Mouse (Mus musculus): ENCODE results near the gene Exoc4. TPM values are rescaled to one million over a fixed set of nuclear protein-coding genes. Genes with fewer than 3 reads are reported as not detected.
A peak's percentile ranks its signal among the peaks of the same experiment; 100 is the strongest.

Gene Exoc4
- total RNA-seq, 2 experiments from 2014 or later, result 25.9 to 40.1 TPM

GRCm38 (mm10) chr6:33466168-33466839 is 217.4 kb downstream of the Exoc4 start:
- ATAC-seq (ENCODE audit: poor library complexity, severe bottlenecking), result no peak

DNA sequence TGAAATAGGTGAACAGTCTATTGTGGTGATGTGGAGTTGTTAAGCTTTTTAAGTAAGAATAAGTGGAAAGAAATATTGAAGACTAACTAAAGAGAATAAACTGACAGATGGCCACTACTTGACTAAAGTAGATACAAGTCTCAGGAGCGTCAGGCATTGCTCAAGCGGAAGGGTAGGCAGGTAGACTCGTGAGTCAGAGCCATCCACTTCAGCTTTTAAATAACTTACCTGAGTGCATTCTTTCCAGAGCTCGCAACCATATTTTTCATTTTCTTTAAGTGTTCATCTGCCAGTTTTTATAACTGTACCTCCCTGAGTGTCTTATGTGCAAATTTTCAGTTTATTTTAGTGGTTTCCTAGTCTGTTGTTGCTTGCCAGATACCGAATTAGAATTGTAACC is 219.6 kb downstream of the Exoc4 start:
- no peak for ATAC-seq (ENCODE audit: poor library complexity, severe bottlenecking)

DNA sequence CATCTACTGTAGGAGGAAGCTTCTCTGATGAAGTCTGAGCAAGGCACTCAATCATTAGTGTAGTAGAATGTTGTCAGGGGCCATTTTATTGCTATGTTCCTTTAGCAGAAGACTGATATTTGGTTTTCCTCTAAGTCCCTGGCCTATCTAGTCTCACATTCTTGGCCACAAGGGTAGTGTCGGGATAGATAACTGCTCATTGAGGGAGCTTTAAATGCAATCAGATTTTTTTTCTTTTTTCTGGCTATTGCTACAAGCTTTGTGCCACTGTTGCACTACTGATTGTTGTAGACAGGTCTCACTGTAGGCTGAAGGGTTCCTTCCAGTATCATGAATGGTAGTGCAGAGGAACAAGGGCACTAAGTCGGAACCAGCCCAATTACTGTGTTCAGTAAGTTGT is 227.2 kb downstream of the Exoc4 start:
- no peak for ATAC-seq (ENCODE audit: poor library complexity, severe bottlenecking)

GRCm38 (mm10) chr6:33484568-33484967 is 235.7 kb downstream of the Exoc4 start:
- ATAC-seq (ENCODE audit: poor library complexity, severe bottlenecking), result no peak

- ATAC-seq (ENCODE audit: poor library complexity, severe bottlenecking), result no peak
These were observed 240.9 kb downstream of the Exoc4 start for GRCm38 (mm10) chr6:33489788-33490187.

DNA sequence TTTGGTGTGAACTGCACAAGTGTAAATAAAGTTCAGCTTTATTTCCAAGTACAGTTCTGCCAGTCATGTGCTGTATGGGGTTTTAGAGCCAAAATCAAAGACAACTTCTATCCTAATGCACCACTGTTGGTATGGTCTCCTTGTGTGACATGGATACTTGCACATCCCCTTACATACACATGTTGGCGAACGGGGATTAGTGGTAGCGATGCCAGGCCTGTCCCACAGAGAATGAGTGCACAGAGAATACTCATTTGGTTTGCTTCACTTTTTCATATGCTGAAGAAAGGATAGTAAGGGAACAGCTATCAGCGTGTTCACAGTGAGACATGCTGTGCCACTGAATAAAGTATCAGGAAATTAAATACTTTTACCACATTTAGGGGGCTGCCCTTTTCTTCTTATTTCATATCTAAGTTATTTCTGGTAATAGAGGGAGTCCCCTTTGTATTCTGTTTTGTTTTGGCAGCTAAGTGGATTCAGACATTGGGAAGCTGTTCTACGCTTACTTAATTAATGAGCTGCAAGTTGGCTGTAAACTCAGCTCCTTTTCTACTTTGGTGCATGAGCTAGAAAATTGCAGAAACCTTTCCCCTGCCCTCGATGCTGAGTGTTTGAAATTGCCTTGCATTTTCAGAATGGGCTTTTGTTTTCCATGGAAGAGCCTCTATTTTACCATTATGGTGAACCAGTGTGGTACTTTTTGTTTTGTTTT is 247.4 kb downstream of the Exoc4 start:
- ATAC-seq (ENCODE audit: poor library complexity, severe bottlenecking), result no peak

DNA sequence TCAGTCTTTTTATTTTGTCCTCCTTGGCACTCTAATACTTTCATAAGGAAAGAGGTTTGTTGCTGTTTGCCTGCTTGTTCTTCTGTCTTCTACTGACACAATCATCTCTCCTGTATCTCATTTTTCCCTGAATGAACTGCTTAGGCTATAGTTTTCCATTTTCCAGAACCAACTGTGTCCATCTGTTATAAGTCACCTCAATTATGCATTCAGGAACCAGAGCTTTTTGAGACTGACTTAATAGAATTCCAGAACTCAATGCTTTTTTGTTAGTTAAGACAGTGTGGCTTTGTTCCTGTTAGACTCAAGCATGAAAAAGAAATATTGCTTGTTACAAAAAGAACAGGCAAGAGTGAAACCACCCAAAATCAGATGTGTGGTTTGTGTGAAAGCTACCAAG is 248.5 kb downstream of the Exoc4 start:
- no peak for ATAC-seq (ENCODE audit: poor library complexity, severe bottlenecking)

DNA sequence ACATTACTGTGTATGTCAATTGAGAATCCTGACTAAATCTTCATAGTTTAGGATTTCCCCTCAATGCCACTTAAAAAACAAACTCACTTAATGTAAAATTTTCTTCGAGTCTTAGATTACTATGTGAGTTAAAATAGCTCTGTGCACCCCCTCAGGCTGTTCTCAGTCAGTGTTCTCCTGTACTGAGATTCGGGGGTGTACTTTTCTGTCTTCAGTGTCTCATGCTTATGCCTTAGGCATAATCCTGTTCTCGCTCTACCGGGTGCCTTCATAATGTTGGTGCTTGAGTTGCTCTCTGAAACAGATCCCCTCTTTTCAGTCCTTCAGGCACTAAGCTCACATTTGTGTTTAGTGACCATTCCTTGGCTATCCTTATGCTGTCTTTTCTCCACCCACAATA is 253.5 kb downstream of the Exoc4 start:
- no peak for ATAC-seq (ENCODE audit: poor library complexity, severe bottlenecking)

DNA sequence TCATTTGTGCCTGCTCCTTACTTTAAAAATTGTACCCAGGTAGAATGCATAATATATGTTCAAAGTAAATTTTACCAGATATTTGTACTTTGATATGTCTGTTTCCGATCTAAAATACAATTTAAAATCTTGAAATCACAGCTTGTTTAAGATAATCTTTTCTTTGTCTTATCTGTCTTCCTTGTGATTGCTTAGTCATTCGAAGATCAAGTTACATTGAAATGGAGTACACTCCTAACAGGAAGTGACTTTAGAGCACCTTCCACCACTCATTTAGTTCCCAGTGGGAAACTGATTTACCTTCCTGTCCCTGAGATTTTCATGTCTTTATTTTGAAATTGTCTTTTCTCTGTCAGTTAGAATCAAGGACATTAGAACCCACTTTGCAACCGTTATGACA is 254.5 kb downstream of the Exoc4 start:
- ATAC-seq (ENCODE audit: poor library complexity, severe bottlenecking), result no peak

DNA sequence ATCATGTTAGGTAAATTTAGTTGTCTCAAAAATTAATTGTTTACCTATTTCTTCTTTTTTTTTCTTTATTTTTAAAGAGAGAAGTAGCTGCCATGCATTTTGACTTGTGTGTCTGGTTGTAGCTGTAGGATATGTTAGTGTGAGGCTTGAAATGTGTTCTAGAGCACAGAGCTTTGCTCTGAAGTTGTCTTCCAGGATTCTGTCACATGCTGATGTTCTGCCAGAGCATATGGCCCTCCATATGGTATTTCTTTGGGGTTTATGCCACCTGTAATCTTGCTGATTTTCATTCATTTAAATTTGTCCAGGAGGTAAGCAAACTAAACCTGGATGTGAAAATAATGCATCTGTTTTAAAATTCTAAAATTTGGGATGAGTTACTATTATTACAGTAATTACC is 258.2 kb downstream of the Exoc4 start:
- no peak for ATAC-seq (ENCODE audit: poor library complexity, severe bottlenecking)

DNA sequence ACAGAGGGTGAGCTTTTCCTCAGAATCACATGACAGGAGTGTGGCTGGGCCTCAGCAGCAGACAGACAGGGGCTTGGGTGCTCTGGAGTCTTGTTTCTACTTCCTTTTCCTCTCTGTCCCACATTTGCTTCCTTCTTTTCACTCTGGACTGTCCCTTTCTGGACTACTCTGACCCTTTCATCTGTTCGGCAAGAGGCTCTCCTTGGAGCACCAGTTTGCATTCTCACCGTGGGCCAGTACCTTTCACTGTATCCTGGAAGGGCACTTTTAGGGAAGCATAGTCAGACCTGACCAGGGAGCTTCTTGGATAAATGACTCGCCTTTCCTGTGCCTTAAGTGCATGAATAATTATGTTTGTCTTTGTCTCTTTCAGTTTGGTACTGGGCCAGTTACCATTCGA is 266.5 kb downstream of the Exoc4 start:
- ATAC-seq (ENCODE audit: poor library complexity, severe bottlenecking), result 0 out of 2 replicates have a peak, but pooled peaks have one; percentile 12

- ATAC-seq (ENCODE audit: poor library complexity, severe bottlenecking), result no peak
These were observed 267.9 kb downstream of the Exoc4 start for GRCm38 (mm10) chr6:33516798-33517197.

- ATAC-seq (ENCODE audit: poor library complexity, severe bottlenecking), result no peak
These were observed 269.1 kb downstream of the Exoc4 start for GRCm38 (mm10) chr6:33517890-33518410.

DNA sequence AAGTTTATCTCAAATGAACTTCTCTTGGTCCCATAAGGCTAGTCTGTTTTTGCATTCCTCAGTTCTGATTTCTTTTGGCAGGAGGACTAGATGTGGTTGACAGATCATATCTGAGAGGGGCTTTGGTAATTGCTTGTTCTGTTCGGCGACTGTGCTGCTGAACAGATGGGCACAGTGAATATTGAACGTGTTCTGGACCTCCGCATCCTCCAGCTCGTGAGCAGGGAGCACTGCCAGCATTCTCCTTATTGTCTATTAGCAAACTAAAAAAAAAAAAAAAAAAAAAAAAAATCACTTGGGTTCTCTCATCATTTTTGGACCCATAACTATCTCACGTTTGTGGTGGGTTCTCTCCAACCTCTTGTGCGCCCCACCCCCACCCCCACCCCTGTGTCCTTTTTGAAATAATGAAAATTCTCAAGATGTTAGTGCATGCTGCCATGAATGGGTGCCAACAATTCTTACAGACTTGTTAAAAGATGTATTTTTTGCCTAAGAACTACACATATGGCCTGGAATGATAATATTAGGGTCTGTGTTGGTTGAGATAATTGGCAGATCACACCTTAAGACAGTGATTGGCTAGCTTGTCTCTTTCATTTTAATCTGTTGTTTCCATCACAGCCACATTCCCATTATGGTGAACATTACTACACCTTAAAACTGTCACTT is 276.9 kb downstream of the Exoc4 start:
- no peak for ATAC-seq (ENCODE audit: poor library complexity, severe bottlenecking)

- no peak for ATAC-seq (ENCODE audit: poor library complexity, severe bottlenecking)
These were observed 291.5 kb downstream of the Exoc4 start for GRCm38 (mm10) chr6:33540356-33540755.

DNA sequence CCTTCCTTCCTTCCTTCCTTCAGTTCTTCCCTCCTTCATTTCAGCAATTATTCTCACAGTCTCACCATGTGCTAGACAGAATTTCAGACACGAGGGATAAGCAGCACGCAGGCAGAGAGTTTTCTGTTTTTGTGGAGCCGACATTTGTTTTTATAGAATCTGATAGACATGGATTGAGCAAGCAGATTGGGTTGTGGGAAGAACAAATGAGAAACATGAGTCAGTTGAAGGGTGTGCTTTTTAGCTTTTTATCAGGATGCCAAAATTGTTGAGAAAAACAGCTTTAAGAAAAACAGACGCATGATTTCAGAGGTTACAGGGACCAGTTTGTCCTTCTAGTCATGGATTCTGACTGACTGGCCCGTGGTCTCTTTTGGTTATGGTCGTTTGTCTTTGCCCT is 293.8 kb downstream of the Exoc4 start:
- ATAC-seq (ENCODE audit: poor library complexity, severe bottlenecking), result no peak

DNA sequence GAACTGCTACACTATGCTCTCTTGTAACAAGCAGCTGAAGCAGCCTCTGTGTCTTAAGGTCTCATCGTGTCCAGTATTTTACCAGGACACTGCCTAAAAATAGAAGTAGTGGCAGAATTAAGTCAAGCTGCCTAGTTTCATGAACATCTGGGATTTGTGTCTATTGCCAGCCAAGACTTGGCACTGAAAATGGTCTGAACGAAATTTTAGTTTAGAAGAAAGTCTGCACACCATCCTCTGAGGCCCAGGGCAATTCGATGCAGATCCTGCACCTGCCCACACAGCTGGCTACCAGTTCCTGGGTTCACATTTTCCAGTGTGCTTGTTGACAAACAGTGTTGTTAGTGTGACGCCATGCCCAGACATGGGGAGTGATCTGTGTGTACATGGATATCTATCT is 303.0 kb downstream of the Exoc4 start:
- no peak for ATAC-seq (ENCODE audit: poor library complexity, severe bottlenecking)

DNA sequence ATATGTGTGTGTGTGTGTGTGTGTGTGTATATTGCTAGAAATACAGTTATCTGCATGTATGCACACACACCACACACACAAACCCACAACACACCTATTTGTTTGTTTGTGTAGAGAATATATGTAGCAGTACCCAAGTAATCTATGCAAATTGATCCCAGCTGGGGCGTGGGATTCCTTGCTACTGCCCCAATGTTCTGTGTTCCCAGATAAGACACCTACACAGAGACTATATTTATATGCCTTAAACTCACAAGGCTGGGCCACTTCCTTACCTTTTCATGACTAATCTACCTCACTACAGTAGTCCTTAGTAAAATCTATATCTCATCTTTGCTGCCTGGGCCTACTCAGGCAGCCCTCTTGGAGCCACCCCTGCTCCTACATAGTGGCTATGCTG is 312.0 kb downstream of the Exoc4 start:
- no peak for ATAC-seq (ENCODE audit: poor library complexity, severe bottlenecking)

GRCm38 (mm10) chr6:33561911-33562310 is 313.0 kb downstream of the Exoc4 start:
- ATAC-seq (ENCODE audit: poor library complexity, severe bottlenecking), result no peak

DNA sequence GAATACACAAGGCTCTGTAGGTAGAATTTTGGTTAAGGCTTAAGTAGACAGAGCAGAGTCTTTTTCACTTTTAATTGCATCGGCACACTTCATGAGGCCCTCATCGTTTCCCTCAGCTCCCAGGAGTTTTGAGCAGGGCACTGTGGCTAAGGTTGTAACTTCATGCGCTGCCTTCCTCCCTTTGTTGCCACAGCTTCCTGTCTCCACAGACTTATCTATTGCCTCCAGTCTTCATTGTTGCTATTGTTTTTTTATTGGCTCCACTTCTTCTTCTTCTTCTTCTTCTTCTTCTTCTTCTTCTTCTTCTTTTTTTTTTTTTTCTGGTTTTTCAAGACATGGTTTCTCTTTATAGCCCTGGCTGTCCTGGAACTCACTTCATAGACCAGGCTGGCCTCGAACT is 327.1 kb downstream of the Exoc4 start:
- ATAC-seq (ENCODE audit: poor library complexity, severe bottlenecking), result no peak

DNA sequence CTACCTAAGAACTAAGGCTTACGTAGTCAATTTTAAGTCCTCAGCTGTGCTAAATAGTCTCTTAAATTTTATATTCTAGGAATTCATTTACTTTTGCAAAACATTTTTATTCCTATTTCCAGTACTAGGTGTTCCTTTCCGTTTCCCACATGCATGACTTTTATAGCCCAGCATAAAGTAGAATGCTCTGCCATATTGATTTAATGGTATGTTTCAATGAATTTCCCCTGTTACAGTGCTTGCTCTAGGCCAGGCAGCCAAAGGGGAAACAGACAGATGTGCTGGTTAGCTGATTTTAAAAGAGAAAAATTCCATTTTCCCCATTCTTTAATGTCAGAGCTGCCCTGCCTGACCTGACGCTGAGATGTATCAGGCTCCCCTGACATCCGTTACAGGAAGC is 359.6 kb downstream of the Exoc4 start:
- ATAC-seq (ENCODE audit: poor library complexity, severe bottlenecking), result no peak

GRCm38 (mm10) chr6:33613978-33614377 is 365.1 kb downstream of the Exoc4 start:
- no peak for ATAC-seq (ENCODE audit: poor library complexity, severe bottlenecking)

All from megakaryocyte, adult 5-6 weeks (primary cell).